Mouse (Mus musculus): ENCODE measurements at regions not wholly inside any gene's neighbourhood (a gene's known extent, or its start where the extent isn't known, plus 50 kb on each side); places are given as distances from the start of the nearest gene placed in this dataset.

GRCm38 (mm10) chrX:52668679-52669078, 54.9 kb upstream of the Gpc3 start:
- no peak for ATAC-seq (ENCODE audit: insufficient number of reproducible peaks, insufficient read depth, low FRiP score, low TSS enrichment, low read depth)
- no peaks in the 10 kb centered on the region; the same call in 1 of the 2 replicates for H3K27me3 ChIP-seq
- no peaks in the 10 kb centered on the region for H3K36me3 ChIP-seq
- no peak overlapping the region for H3K27ac ChIP-seq
- H3K4me2 ChIP-seq: no peak overlapping the region
- H3K4me3 ChIP-seq: no peak overlapping the region
- H3K9ac ChIP-seq: no peak overlapping the region
- H3K4me1 ChIP-seq: no peaks in the 10 kb centered on the region
- 36% methylated on average over 5 of the region's 5 CpGs for WGBS
- no peaks in the 10 kb centered on the region for H3K9me3 ChIP-seq

DNA sequence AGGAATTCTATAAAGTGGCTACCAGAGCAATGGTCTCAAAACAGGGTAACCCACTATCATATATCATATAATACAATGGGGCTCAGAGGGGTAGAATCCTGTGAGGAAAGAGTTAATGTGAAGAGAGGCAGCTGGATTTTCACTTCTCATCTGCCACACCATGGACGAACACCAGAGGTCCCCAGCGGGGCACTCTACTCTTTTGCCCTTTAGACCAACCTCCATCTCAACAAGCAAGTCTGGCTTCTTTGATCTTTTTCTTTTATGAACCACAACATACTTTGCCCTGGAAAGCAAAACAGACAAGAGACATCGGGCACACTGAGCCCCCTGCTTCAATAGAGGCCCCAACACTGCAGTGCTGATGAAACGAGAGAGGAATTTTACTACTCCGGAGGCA, 65.3 kb upstream of the Gpc3 start:
- WGBS: 17% methylated on average over 5 of the region's 5 CpGs
- H3K9me3 ChIP-seq: no peaks in the 10 kb centered on the region
- H3K27me3 ChIP-seq: no peaks in the 10 kb centered on the region
- peak overlapping the region; percentile 26 for H3K4me2 ChIP-seq
- no peak for ATAC-seq (ENCODE audit: insufficient number of reproducible peaks, insufficient read depth, low FRiP score, low TSS enrichment, low read depth)
- no peak overlapping the region for H3K4me3 ChIP-seq
- no peaks in the 10 kb centered on the region for H3K36me3 ChIP-seq
- no peak overlapping the region for H3K9ac ChIP-seq
- H3K4me1 ChIP-seq: no peaks in the 10 kb centered on the region
- no peak overlapping the region for H3K27ac ChIP-seq

DNA sequence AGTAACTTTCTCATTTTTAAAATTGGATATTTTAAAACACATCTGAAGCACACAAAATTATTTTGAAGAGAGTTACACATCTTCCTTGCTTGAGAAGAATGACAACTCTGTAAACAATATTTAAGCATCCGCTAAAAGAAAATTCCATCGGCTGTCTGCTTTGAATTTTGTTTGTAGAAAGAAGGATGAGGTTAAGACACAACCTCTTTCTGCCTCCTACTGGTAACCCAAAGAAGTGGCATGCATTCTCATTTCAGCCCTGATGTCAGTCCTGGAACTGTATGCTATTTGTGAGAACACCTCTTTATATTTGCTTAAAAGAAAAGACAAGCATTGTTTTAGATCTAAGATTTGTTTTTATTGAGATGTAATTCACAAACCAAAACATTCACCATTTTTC, 80.6 kb upstream of the Gpc3 start:
- Histone ChIP-seq H3K27ac (no peak overlapping the region), H3K4me3 (no peak overlapping the region), H3K9me3 (no peaks in the 10 kb centered on the region), H3K9ac (no peak overlapping the region), H3K27me3 (peaks cover 8% of the 10 kb centered on the region; the same call in 1 of the 2 replicates), H3K36me3 (no peaks in the 10 kb centered on the region), H3K4me2 (no peak overlapping the region), H3K4me1 (no peaks in the 10 kb centered on the region)
- no peak for ATAC-seq (ENCODE audit: insufficient number of reproducible peaks, insufficient read depth, low FRiP score, low TSS enrichment, low read depth)
- 48% methylated on average over 2 of the region's 2 CpGs for WGBS

DNA sequence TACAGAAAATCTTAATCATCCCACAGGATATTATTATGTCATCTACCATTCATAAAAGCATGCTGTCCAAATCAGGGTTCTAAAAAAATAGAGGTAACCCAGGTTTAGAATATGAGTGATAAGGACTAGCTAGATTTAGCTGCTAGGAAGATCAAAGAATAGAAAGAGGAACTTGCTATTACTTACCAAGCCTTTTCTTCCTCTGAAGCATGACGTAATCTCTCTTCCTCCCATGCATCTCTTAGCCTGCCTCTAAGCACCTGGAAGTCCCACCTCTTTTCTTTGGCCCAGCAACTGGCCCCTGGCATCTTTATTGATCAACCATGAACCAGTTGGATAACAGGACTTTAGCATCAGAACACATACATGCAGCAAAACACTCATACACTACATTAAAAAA, 85.9 kb upstream of the Gpc3 start:
- no peak overlapping the region for H3K4me3 ChIP-seq
- no peaks in the 10 kb centered on the region for H3K9me3 ChIP-seq
- no peak for ATAC-seq (ENCODE audit: insufficient number of reproducible peaks, insufficient read depth, low FRiP score, low TSS enrichment, low read depth)
- no peak overlapping the region for H3K27ac ChIP-seq
- 68% methylated on average over 1 of the region's 1 CpGs for WGBS
- H3K27me3 ChIP-seq: peaks cover 8% of the 10 kb centered on the region; the same call in 1 of the 2 replicates
- H3K4me2 ChIP-seq: no peak overlapping the region
- no peaks in the 10 kb centered on the region for H3K4me1 ChIP-seq
- no peaks in the 10 kb centered on the region for H3K36me3 ChIP-seq
- no peak overlapping the region for H3K9ac ChIP-seq

GRCm38 (mm10) chrX:52717495-52717894, 73.5 kb upstream of the Ccdc160 start:
- no peaks in the 10 kb centered on the region for H3K36me3 ChIP-seq
- no peaks in the 10 kb centered on the region; the same call in 1 of the 2 replicates for H3K27me3 ChIP-seq

DNA sequence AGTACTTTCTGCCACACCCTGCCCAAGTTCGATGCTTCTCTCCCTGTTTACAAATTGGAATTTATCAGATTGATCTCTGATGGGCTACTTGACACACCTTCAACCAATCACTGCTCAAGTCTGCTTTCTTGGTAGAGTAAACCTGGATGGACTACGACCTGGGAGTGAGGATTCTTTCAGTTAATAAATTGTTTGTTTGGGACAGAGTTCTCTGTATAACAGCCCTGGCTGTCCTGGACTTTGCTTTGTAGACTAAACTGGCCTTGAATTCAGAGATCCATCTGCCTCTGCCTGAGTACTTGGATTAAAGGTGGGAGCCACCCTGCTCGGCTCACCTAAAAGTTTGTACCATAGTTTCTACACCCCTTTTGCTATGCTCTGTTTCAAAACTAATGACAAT, 52.9 kb upstream of the Ccdc160 start:
- no peaks in the 10 kb centered on the region for H3K9me3 ChIP-seq
- H3K36me3 ChIP-seq: no peaks in the 10 kb centered on the region
- WGBS: 82% methylated on average over 3 of the region's 3 CpGs
- H3K9ac ChIP-seq: no peak overlapping the region
- no peak overlapping the region for H3K27ac ChIP-seq
- H3K4me3 ChIP-seq: no peak overlapping the region
- H3K4me1 ChIP-seq: no peaks in the 10 kb centered on the region
- ATAC-seq (ENCODE audit: insufficient number of reproducible peaks, insufficient read depth, low FRiP score, low TSS enrichment, low read depth): no peak
- peaks cover 11% of the 10 kb centered on the region for H3K27me3 ChIP-seq
- H3K4me2 ChIP-seq: no peak overlapping the region

More at GRCm38 (mm10) chrX:52717495-52717894, 73.5 kb upstream of the Ccdc160 start:
- ATAC-seq (ENCODE audit: insufficient number of reproducible peaks, insufficient read depth, low FRiP score, low TSS enrichment, low read depth): no peak
- H3K9ac ChIP-seq: no peak overlapping the region
- no peak overlapping the region for H3K4me2 ChIP-seq
- 32% methylated on average over 3 of the region's 3 CpGs for WGBS
- no peak overlapping the region for H3K27ac ChIP-seq
- H3K9me3 ChIP-seq: no peaks in the 10 kb centered on the region
- H3K4me1 ChIP-seq: no peaks in the 10 kb centered on the region
- H3K4me3 ChIP-seq: no peak overlapping the region

Data from embryonic facial prominence, embryonic 13.5 days (tissue).